Mouse (Mus musculus) lung, embryonic 16.5 days (tissue): ENCODE measurements around the gene Hpd. TPM values are rescaled to one million over a fixed set of nuclear protein-coding genes. Genes with fewer than 3 reads are reported as not detected.
"Not testable (repeated sequence)": the region's sequence is repeated elsewhere in the genome, so short reads cannot be mapped to it uniquely, and the experiment has no call there.

ENCODE experiments used
- ATAC-seq: fragments of 200-750 bp; cut with Nextera tagmentation; 2 replicates; pipeline ENCODE4 v1.8.0; 2017; ENCODE audit warnings: low read depth, mild to moderate bottlenecking, moderate library complexity
- H3K27ac ChIP-seq: fragments of 300-500 bp; sonication (generic); 2 replicates; pipeline ENCODE4 v1.5.1; 2014; ENCODE audit warnings: mild to moderate bottlenecking, control low read depth, low read length
- H3K27me3 ChIP-seq: fragments of 300-500 bp; sonication (generic); 2 replicates; pipeline ENCODE4 v1.6.1; 2014; ENCODE audit warnings: low read depth, low read length, mixed read lengths; ENCODE audit not compliant: control insufficient read depth, insufficient read depth
- H3K36me3 ChIP-seq: fragments of 300-500 bp; sonication (generic); 2 replicates; pipeline ENCODE4 v1.6.1; 2014; ENCODE audit warnings: low read length; ENCODE audit not compliant: control insufficient read depth, insufficient read depth
- H3K4me1 ChIP-seq: fragments of 300-500 bp; sonication (generic); replicated peaks from 2 replicates; pipeline ENCODE4 v1.6.1; 2014; ENCODE audit warnings: low read length, mixed read lengths; ENCODE audit not compliant: control insufficient read depth, insufficient read depth
- H3K4me2 ChIP-seq: fragments of 300-500 bp; sonication (generic); 2 replicates; pipeline ENCODE4 v1.6.1; 2014; ENCODE audit warnings: low read depth, low read length, control low read depth
- H3K4me3 ChIP-seq: fragments of 300-500 bp; sonication (generic); 2 replicates; pipeline ENCODE4 v1.5.1; 2014; ENCODE audit warnings: mild to moderate bottlenecking, low read length, control low read depth
- H3K9ac ChIP-seq: fragments of 300-500 bp; sonication (generic); 2 replicates; pipeline ENCODE4 v1.6.1; 2014; ENCODE audit warnings: low read length, control low read depth
- H3K9me3 ChIP-seq: fragments of 300-500 bp; sonication (generic); 2 replicates; pipeline ENCODE4 v1.6.1; 2016; ENCODE audit warnings: low read length; ENCODE audit not compliant: control insufficient read depth
- WGBS: fragments of 180-500 bp; shearing (Covaris S2); extraction: QIAGEN DNeasy Blood & Tissue Kit; methylation state at CpG from one replicate; pipeline ENCODE4 v1.1.7; 2014; 5-methylcytosine and 5-hydroxymethylcytosine counted together
- polyA plus RNA-seq: library from polyadenylated mRNA; unstranded; fragments of >200 nt; fragmentation: Nextera tagmentation; extraction: Ambion mirVana; gene quantifications from 2 replicates; pipeline ENCODE4 v1.2.1, GENCODE M21; 2015

Hpd gene
- polyA plus RNA-seq, result 0.18 and 0.91 TPM in 2 replicates

GRCm38 (mm10) chr5:123182651-123183050 is at the start of gene Hpd:
TSS of gene Hpd (minus strand) at chr5:123182727.
- Histone ChIP-seq H3K4me3 (no peak within 1 kb of the TSS), H3K9me3 (no peaks in the 10 kb centered on the region), H3K4me1 (no peaks in the 10 kb centered on the region), H3K9ac (no peak within 1 kb of the TSS), H3K4me2 (no peak within 1 kb of the TSS), H3K27ac (no peak within 1 kb of the TSS), H3K36me3 (no peaks in the 10 kb centered on the region), H3K27me3 (no peaks in the 10 kb centered on the region)
- WGBS, result 70% methylated on average over 10 of the region's 10 CpGs
- no peak for ATAC-seq

GRCm38 (mm10) chr5:123232180-123232579 is 49.7 kb upstream of the Hpd start:
- H3K36me3 ChIP-seq, result peaks cover 2% of the 10 kb centered on the region; the same call in 1 of the 2 replicates
- ATAC-seq, result no peak
- 81% methylated on average over 2 of the region's 2 CpGs for WGBS

GRCm38 (mm10) chr5:123229296-123229695 is 46.8 kb upstream of the Hpd start:
- ATAC-seq, result no peak
- H3K36me3 ChIP-seq, result peaks cover 2% of the 10 kb centered on the region; the same call in 1 of the 2 replicates
- WGBS, result 83% methylated on average over 6 of the region's 6 CpGs
- no peaks in the 10 kb centered on the region for H3K27me3 ChIP-seq
- H3K9ac ChIP-seq, result no peak overlapping the region
- no peaks in the 10 kb centered on the region for H3K9me3 ChIP-seq
- H3K4me3 ChIP-seq, result no peak overlapping the region; the same call in 1 of the 2 replicates
- peaks cover 5% of the 10 kb centered on the region for H3K4me1 ChIP-seq
- no peak overlapping the region for H3K27ac ChIP-seq
- peak overlapping the region; percentile 24; the same call in 1 of the 2 replicates for H3K4me2 ChIP-seq

More at GRCm38 (mm10) chr5:123232180-123232579, 49.7 kb upstream of the Hpd start:
- no peaks in the 10 kb centered on the region for H3K9me3 ChIP-seq
- H3K4me2 ChIP-seq, result no peak overlapping the region
- no peaks in the 10 kb centered on the region for H3K27me3 ChIP-seq
- no peak overlapping the region for H3K9ac ChIP-seq
- H3K27ac ChIP-seq, result no peak overlapping the region
- H3K4me3 ChIP-seq, result no peak overlapping the region
- H3K4me1 ChIP-seq, result peaks cover 5% of the 10 kb centered on the region

- H3K27me3 ChIP-seq, result no peaks in the 10 kb centered on the region
- H3K4me1 ChIP-seq, result peaks cover 5% of the 10 kb centered on the region
- H3K9me3 ChIP-seq, result no peaks in the 10 kb centered on the region
- 5% methylated on average over 15 of the region's 15 CpGs for WGBS
- peak overlapping the region; percentile 93 for H3K9ac ChIP-seq
- peaks cover 2% of the 10 kb centered on the region; the same call in 1 of the 2 replicates for H3K36me3 ChIP-seq
- no peak for ATAC-seq
- peak overlapping the region; percentile 83 for H3K4me3 ChIP-seq
- H3K27ac ChIP-seq, result no peak overlapping the region
- H3K4me2 ChIP-seq, result peak overlapping the region; percentile 63
These were observed 46.0 kb upstream of the Hpd start for GRCm38 (mm10) chr5:123228524-123228922.

- 2% methylated on average over 42 of the region's 42 CpGs for WGBS
- H3K9ac ChIP-seq, result peak overlapping the region; percentile 93
- H3K27me3 ChIP-seq, result no peaks in the 10 kb centered on the region
- no peaks in the 10 kb centered on the region for H3K9me3 ChIP-seq
- peak overlapping the region; percentile 63 for H3K4me2 ChIP-seq
- peak; percentile 91 for ATAC-seq
- no peaks in the 10 kb centered on the region for H3K36me3 ChIP-seq
- peaks cover 5% of the 10 kb centered on the region for H3K4me1 ChIP-seq
- H3K4me3 ChIP-seq, result peak overlapping the region; percentile 83
- no peak overlapping the region for H3K27ac ChIP-seq
These were observed 45.4 kb upstream of the Hpd start for GRCm38 (mm10) chr5:123227762-123228523.

GRCm38 (mm10) chr5:123226851-123227250 is 44.3 kb upstream of the Hpd start:
- no peak overlapping the region for H3K4me2 ChIP-seq
- 79% methylated on average over 7 of the region's 7 CpGs for WGBS
- H3K27me3 ChIP-seq, result no peaks in the 10 kb centered on the region
- no peak overlapping the region for H3K9ac ChIP-seq
- no peak for ATAC-seq
- H3K9me3 ChIP-seq, result no peaks in the 10 kb centered on the region
- no peaks in the 10 kb centered on the region for H3K36me3 ChIP-seq
- no peak overlapping the region for H3K27ac ChIP-seq
- no peak overlapping the region for H3K4me3 ChIP-seq
- peaks cover 5% of the 10 kb centered on the region for H3K4me1 ChIP-seq

- 53% methylated on average over 6 of the region's 6 CpGs for WGBS
- ATAC-seq, H3K4me3 ChIP-seq: not testable (repeated sequence)
These were observed 41.3 kb upstream of the Hpd start for GRCm38 (mm10) chr5:123223861-123224260.

GRCm38 (mm10) chr5:123223051-123223410 is 40.5 kb upstream of the Hpd start:
- Histone ChIP-seq H3K4me2 (no peak overlapping the region), H3K27ac (no peak overlapping the region), H3K4me1 (no peaks in the 10 kb centered on the region), H3K9ac (no peak overlapping the region), H3K9me3 (no peaks in the 10 kb centered on the region), H3K27me3 (no peaks in the 10 kb centered on the region), H3K36me3 (no peaks in the 10 kb centered on the region), H3K4me3 (no peak overlapping the region)
- no peak for ATAC-seq
- 57% methylated on average over 4 of the region's 4 CpGs for WGBS

More at GRCm38 (mm10) chr5:123223861-123224260, 41.3 kb upstream of the Hpd start:
- not testable (repeated sequence) for H3K27me3 ChIP-seq, H3K36me3 ChIP-seq, H3K9me3 ChIP-seq, H3K4me2 ChIP-seq, H3K9ac ChIP-seq, H3K4me1 ChIP-seq, H3K27ac ChIP-seq

- WGBS, result 68% methylated on average over 3 of the region's 5 CpGs
These were observed 40.0 kb upstream of the Hpd start for GRCm38 (mm10) chr5:123222346-123223050.

More at GRCm38 (mm10) chr5:123222346-123223050, 40.0 kb upstream of the Hpd start:
- not testable (repeated sequence) for H3K4me3 ChIP-seq, H3K9me3 ChIP-seq, H3K27ac ChIP-seq, ATAC-seq, H3K36me3 ChIP-seq, H3K4me2 ChIP-seq, H3K27me3 ChIP-seq, H3K4me1 ChIP-seq, H3K9ac ChIP-seq
